Mouse (Mus musculus): ENCODE data around the gene Wdr83.

DNA sequence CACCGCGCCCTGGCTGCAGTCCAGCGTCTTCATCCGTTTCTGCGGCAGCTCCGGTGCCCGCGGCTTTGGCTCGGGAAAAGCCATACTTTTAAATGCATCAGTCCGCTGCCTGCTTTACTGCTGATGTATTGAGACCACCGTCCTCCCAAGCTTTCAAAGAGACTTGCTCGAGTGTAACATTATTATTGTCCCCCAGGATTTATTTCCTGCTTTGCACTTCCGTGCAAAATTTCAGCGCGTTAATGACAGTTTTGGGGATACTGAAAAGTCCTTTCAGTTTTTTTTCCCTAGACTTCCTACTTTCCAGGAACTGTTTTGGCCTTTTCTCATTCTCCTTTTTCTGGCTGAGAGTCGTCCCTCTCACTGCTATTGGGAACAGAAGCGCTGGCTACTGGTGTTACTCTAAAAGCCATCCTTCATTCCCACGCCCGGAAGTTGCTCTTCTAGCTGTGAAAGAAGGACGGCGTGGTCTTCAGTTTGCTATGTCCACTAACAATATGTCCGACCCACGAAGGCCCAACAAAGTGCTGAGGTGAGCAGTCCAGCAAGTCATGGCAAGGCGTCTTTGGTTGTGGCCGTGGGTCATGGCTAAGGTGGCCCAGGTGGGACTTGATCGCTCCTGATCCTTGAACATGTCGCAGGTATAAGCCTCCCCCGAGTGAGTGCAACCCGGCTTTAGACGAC lies 432 bp downstream of the Wdr83 start, which contains the start of gene Wdr83os:
- TF ChIP-seq POLR2A (IDR thresholded peaks at IDR 0.05; ENCODE audit: control insufficient read depth in 1 of 2, insufficient read depth in 1 of 2, low read depth in 1 of 2, low read length in 2 of 2, poor library complexity in 1 of 2), result no peak; a peak in 3 of 4 replicates
- TF ChIP-seq CTCF (IDR thresholded peaks at IDR 0.05 in 2 of 3, conservative IDR thresholded peaks at IDR 0.05 in 1 of 3; ENCODE audit: control insufficient read depth in 1 of 3, insufficient read depth in 1 of 3, low read depth in 2 of 3, low read length in 3 of 3, poor library complexity in 1 of 3, severe bottlenecking in 1 of 3), result no peak
- peak; percentile 84 for TF ChIP-seq SIN3A (IDR thresholded peaks at IDR 0.05; ENCODE audit: low read length)
